Mouse (Mus musculus): ENCODE measurements around the gene Ankrd35.

DNA sequence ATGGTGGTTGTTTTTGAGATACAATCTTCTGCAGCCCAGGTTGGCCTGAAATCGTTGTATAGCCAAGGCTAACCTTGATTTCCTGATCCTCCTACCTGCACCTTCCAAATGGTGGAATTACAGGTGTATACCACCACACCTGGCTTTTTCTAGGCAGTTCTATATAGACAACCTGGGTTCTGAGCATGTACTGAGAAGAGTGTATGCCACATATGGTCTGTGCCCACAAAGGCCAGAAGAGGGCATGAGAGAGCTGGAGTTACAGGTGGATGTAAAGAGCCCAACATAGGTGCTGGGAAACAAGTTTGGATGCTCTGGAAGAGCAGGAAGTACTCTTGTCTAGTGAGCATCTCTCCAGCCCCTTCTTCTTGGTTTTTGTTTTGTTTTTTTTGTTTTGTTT is 2.6 kb upstream of the Ankrd35 start:
- TF ChIP-seq CTCF (IDR thresholded peaks at IDR 0.05; ENCODE audit: extremely low read depth, insufficient read depth, insufficient read length, insufficient replicate concordance): no peak
- no peak for TF ChIP-seq POLR2A (IDR thresholded peaks at IDR 0.05; ENCODE audit: low read depth, low read length)

Measured in spleen, adult 2 months (tissue).